Mouse (Mus musculus): Measurements from ENCODE around the gene Syngap1.

DNA sequence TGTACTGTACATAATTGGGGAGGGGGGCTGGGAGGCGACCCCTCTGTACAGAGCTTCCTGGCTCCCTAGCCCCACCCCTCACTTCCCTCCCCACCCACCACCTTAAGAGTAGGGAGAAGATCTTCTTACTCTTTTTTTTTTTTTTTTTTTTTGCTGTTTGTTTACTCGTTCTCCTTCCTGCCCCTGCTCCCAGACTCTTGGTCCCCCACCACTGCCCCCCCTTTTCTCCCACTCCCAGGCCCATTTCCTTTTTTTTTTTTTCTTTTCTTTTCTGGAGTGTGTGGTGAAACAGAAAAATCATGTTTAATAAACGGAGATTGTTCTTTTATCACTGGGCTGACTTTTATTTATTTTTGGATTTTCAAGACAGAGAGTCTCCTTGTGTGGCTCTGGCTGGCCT lies 31.1 kb downstream of the Syngap1 start:
- no peak for TF ChIP-seq GATA1 (IDR thresholded peaks at IDR 0.05; ENCODE audit: borderline replicate concordance, low read length)
- TF ChIP-seq FLI1 (IDR thresholded peaks at IDR 0.05; ENCODE audit: low read length), result no peak

Measured in megakaryocyte, embryonic 14.5 days (primary cell).